Mouse (Mus musculus): ENCODE results near the gene Fstl4. TPM values are rescaled to one million over a fixed set of nuclear protein-coding genes. Genes with fewer than 3 reads are reported as not detected.

Fstl4 gene
- polyA plus RNA-seq, 1 experiment: not detected

- TF ChIP-seq POLR2A (IDR thresholded peaks at IDR 0.05; ENCODE audit: borderline replicate concordance, low read depth, low read length) (no peak), CTCF (IDR thresholded peaks at IDR 0.05; ENCODE audit: low read depth, low read length) (no peak)
- no peak overlapping the region for H3K4me3 ChIP-seq (ENCODE audit: insufficient read depth, low read length)
- H3K27ac ChIP-seq (ENCODE audit: insufficient read depth, low read depth, low read length): no peak overlapping the region
- no peaks in the 10 kb centered on the region for H3K4me1 ChIP-seq (ENCODE audit: control insufficient read depth, insufficient read depth, low read length)
Measured at GRCm38 (mm10) chr11:53000226-53000625, 235.8 kb downstream of the Fstl4 start.

GRCm38 (mm10) chr11:53003361-53003760 lies 238.9 kb downstream of the Fstl4 start:
- H3K4me1 ChIP-seq (ENCODE audit: control insufficient read depth, insufficient read depth, low read length): no peaks in the 10 kb centered on the region
- TF ChIP-seq POLR2A (IDR thresholded peaks at IDR 0.05; ENCODE audit: borderline replicate concordance, low read depth, low read length) (no peak), CTCF (IDR thresholded peaks at IDR 0.05; ENCODE audit: low read depth, low read length) (no peak)
- H3K4me3 ChIP-seq (ENCODE audit: insufficient read depth, low read length): no peak overlapping the region
- no peak overlapping the region for H3K27ac ChIP-seq (ENCODE audit: insufficient read depth, low read depth, low read length)

DNA sequence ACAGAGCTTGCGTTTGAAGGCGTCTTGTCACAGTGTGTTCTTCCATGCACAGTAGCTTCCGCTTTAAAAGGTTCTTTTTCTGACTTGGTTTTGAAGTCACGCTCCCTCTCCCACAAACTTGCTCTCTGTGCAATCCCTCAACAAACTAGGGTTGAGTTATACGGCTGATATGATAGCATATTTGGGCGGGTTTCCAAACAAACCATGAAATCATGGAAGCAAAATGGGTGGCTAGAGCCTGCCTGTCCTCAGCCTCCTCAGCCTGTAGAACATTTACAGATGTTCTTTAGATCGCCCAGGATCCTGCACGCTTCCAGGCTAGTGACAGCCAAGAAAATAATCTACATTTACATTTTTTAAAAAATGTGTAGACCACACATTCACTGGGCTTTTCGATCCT lies 239.4 kb downstream of the Fstl4 start:
- TF ChIP-seq CTCF (IDR thresholded peaks at IDR 0.05; ENCODE audit: low read depth, low read length): no peak
- no peak for TF ChIP-seq POLR2A (IDR thresholded peaks at IDR 0.05; ENCODE audit: borderline replicate concordance, low read depth, low read length)
- Histone ChIP-seq H3K27ac (ENCODE audit: insufficient read depth, low read depth, low read length) (no peak overlapping the region), H3K4me1 (ENCODE audit: control insufficient read depth, insufficient read depth, low read length) (no peaks in the 10 kb centered on the region), H3K4me3 (ENCODE audit: insufficient read depth, low read length) (no peak overlapping the region)

DNA sequence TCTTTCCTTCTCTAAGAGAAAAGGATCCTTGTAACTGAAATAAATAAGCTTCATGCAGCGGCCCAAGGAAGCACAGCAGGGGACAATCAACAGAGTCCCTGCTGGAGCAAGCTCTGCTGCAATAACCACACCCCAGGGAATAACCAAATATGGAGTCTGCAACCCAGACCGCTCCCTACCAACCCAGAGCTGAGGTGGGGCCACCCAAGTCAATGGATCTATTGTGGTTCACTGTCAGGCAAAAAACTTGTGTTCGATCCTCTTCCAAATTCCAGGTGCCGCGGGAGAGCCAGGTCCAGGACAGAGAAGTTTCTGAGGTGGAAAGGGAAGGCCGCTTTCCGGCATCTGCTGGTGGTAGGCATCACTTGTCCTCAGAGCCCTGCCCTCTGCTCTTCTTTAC lies 245.2 kb downstream of the Fstl4 start:
- TF ChIP-seq CTCF (IDR thresholded peaks at IDR 0.05; ENCODE audit: low read depth, low read length): no peak
- TF ChIP-seq POLR2A (IDR thresholded peaks at IDR 0.05; ENCODE audit: borderline replicate concordance, low read depth, low read length): no peak
- H3K4me3 ChIP-seq (ENCODE audit: insufficient read depth, low read length): no peak overlapping the region
- H3K27ac ChIP-seq (ENCODE audit: insufficient read depth, low read depth, low read length): no peak overlapping the region
- H3K4me1 ChIP-seq (ENCODE audit: control insufficient read depth, insufficient read depth, low read length): no peaks in the 10 kb centered on the region

DNA sequence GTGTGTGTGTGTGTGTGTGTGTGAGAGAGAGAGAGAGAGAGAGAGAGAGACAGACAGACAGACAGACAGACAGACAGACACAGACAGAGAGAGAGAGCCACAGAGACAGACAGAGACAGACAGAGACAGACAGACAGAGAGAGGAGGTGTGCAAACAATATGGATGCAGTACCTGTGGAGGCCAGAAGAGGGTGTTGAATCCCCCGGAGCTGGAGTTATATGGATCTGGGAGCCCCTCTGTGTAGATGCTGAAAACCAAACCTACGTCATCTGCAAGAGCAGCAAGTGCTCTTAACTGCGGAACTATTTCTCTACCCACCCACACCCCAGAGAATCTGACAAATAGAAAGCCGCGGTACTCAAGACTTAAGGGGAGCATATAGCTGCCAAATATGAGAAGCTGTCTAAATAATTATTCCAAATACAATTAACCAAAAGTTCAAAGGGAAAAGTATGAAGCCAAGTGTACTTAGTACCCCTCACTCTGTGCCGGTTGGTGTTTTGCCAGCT lies 247.6 kb downstream of the Fstl4 start:
- no peak overlapping the region for H3K4me3 ChIP-seq (ENCODE audit: insufficient read depth, low read length)
- TF ChIP-seq CTCF (IDR thresholded peaks at IDR 0.05; ENCODE audit: low read depth, low read length) (no peak), POLR2A (IDR thresholded peaks at IDR 0.05; ENCODE audit: borderline replicate concordance, low read depth, low read length) (no peak)
- H3K27ac ChIP-seq (ENCODE audit: insufficient read depth, low read depth, low read length): no peak overlapping the region
- H3K4me1 ChIP-seq (ENCODE audit: control insufficient read depth, insufficient read depth, low read length): no peaks in the 10 kb centered on the region

GRCm38 (mm10) chr11:53013906-53014305 lies 249.5 kb downstream of the Fstl4 start:
- Histone ChIP-seq H3K27ac (ENCODE audit: insufficient read depth, low read depth, low read length) (no peak overlapping the region), H3K4me3 (ENCODE audit: insufficient read depth, low read length) (no peak overlapping the region), H3K4me1 (ENCODE audit: control insufficient read depth, insufficient read depth, low read length) (no peaks in the 10 kb centered on the region)
- TF ChIP-seq CTCF (IDR thresholded peaks at IDR 0.05; ENCODE audit: low read depth, low read length): no peak
- no peak for TF ChIP-seq POLR2A (IDR thresholded peaks at IDR 0.05; ENCODE audit: borderline replicate concordance, low read depth, low read length)

DNA sequence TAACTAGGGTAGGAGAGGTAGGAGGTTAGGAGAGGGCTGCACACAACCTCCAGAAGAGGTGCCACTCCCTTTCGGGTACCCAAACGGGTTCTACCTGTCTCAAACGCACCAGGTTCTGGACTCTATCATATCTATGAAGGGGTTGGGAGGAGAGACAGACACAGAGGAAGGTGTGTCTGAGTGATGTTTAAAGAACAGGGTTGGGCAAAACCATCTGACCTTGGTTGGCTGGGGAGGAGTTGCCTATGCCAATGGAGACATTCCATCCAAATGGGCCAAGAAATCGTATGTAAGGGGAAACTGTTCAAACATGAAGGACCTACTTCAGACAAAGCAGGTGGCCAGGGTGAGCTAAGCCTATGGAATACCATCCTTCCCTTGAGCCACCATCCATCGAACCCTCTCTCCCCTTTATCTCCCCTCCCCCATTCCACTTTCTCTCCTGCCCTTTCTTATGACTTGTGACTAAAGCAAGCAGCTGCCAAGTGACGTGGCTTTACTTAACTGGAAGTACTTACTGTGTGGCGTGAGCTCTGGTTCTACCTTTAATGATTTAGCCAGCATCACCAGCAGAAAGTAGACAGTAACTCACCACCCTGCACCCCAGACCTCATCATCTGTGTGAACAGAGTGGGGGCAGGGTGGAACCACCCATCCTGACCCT lies 252.1 kb downstream of the Fstl4 start:
- TF ChIP-seq CTCF (IDR thresholded peaks at IDR 0.05; ENCODE audit: low read depth, low read length): no peak
- no peak for TF ChIP-seq POLR2A (IDR thresholded peaks at IDR 0.05; ENCODE audit: borderline replicate concordance, low read depth, low read length)
- Histone ChIP-seq H3K4me1 (ENCODE audit: control insufficient read depth, insufficient read depth, low read length) (no peaks in the 10 kb centered on the region), H3K27ac (ENCODE audit: insufficient read depth, low read depth, low read length) (no peak overlapping the region), H3K4me3 (ENCODE audit: insufficient read depth, low read length) (no peak overlapping the region)

DNA sequence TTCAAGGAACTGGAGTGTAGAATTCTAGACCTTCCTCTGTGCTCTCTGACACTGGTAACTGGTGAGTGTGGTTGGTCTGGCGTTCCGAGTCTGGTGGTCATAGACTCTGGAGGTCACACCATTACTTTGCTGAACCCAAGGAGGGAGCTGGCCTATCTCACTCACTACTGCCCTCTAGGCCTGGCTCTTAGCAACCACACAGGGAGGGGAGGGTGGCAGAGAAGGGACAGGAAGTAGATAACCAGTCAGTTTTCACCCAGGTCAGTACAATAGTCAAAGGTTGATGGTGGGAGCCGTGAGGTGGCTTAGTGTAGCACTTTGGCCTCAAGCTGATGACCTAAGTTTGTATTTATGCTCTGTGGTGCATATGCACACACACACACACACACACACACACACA lies 255.1 kb downstream of the Fstl4 start:
- Histone ChIP-seq H3K4me3 (ENCODE audit: insufficient read depth, low read length) (no peak overlapping the region), H3K27ac (ENCODE audit: insufficient read depth, low read depth, low read length) (no peak overlapping the region), H3K4me1 (ENCODE audit: control insufficient read depth, insufficient read depth, low read length) (no peaks in the 10 kb centered on the region)
- TF ChIP-seq CTCF (IDR thresholded peaks at IDR 0.05; ENCODE audit: low read depth, low read length) (no peak), POLR2A (IDR thresholded peaks at IDR 0.05; ENCODE audit: borderline replicate concordance, low read depth, low read length) (no peak)

- Histone ChIP-seq H3K27ac (ENCODE audit: insufficient read depth, low read depth, low read length) (no peak overlapping the region), H3K4me3 (ENCODE audit: insufficient read depth, low read length) (no peak overlapping the region), H3K4me1 (ENCODE audit: control insufficient read depth, insufficient read depth, low read length) (no peaks in the 10 kb centered on the region)
- TF ChIP-seq CTCF (IDR thresholded peaks at IDR 0.05; ENCODE audit: low read depth, low read length): no peak
- no peak for TF ChIP-seq POLR2A (IDR thresholded peaks at IDR 0.05; ENCODE audit: borderline replicate concordance, low read depth, low read length)
Measured at GRCm38 (mm10) chr11:53024403-53024802, 260.0 kb downstream of the Fstl4 start.

DNA sequence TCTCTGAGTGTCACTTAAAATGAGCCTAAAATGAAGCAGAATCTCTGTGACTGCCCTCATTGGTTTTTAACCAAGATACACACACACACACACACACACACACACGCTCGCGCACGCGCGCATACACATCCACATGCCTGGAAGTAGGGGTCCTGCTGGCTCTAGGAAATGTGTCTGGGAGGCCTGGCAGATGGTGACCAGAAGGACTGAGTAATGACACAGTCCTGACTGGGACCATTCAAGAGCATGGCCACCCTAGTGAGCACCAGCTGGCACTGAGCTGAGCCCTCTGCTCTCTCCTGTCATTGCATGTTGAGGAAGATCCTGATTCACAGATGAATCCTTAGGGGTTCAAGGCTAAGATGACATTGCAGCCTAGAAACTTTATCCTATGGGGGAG lies 261.3 kb downstream of the Fstl4 start:
- no peak for TF ChIP-seq CTCF (IDR thresholded peaks at IDR 0.05; ENCODE audit: low read depth, low read length)
- TF ChIP-seq POLR2A (IDR thresholded peaks at IDR 0.05; ENCODE audit: borderline replicate concordance, low read depth, low read length): no peak
- no peak overlapping the region for H3K4me3 ChIP-seq (ENCODE audit: insufficient read depth, low read length)
- no peaks in the 10 kb centered on the region for H3K4me1 ChIP-seq (ENCODE audit: control insufficient read depth, insufficient read depth, low read length)
- H3K27ac ChIP-seq (ENCODE audit: insufficient read depth, low read depth, low read length): no peak overlapping the region
